Mouse (Mus musculus): ENCODE results near the gene Ptf1a. TPM values are rescaled to one million over a fixed set of nuclear protein-coding genes. Genes with fewer than 3 reads are reported as not detected.
A peak's percentile ranks its signal among the peaks of the same experiment; 100 is the strongest.

Gene Ptf1a
- 11.5 and 17.1 TPM in 2 replicates for polyA plus RNA-seq (2015; fragmentation: Nextera tagmentation; extraction: Ambion mirVana)

- Histone ChIP-seq H3K9me3 (replicated peaks; ENCODE audit: control insufficient read depth, low read length) (no peaks in the 10 kb centered on the region), H3K4me3 (replicated peaks; ENCODE audit: low read length) (peak within 1 kb of the TSS; percentile 30), H3K9ac (ENCODE audit: low read length) (peak within 1 kb of the TSS; percentile 10; the same call in 1 of the 2 replicates), H3K27me3 (ENCODE audit: control insufficient read depth, insufficient read depth, low read length) (peaks cover 79% of the 10 kb centered on the region), H3K4me1 (ENCODE audit: control insufficient read depth, insufficient read depth, low read length) (peaks cover 4% of the 10 kb centered on the region; the same call in 1 of the 2 replicates), H3K27ac (ENCODE audit: low read length) (no peak within 1 kb of the TSS), H3K4me2 (ENCODE audit: low read depth, low read length) (peak within 1 kb of the TSS; percentile 49), H3K36me3 (ENCODE audit: control insufficient read depth, insufficient read depth, low read length) (no peaks in the 10 kb centered on the region)
- ATAC-seq (ENCODE audit: insufficient read depth, low FRiP score), result peak; percentile 71
- under 1% methylated on average over 51 of the region's 53 CpGs for WGBS
These were observed at the start of gene Ptf1a for GRCm38 (mm10) chr2:19444931-19445831. Gene Ptf1a, plus strand, starts transcription at chr2:19445663.

- H3K9me3 ChIP-seq (replicated peaks; ENCODE audit: control insufficient read depth, low read length), result no peaks in the 10 kb centered on the region
These were observed 40.1 kb upstream of the Ptf1a start for GRCm38 (mm10) chr2:19405409-19405808.

GRCm38 (mm10) chr2:19406531-19406930, 38.9 kb upstream of the Ptf1a start:
- ATAC-seq (ENCODE audit: insufficient read depth, low FRiP score), result 0 out of 2 replicates have a peak, but pooled peaks have one; percentile 17
- H3K27ac ChIP-seq (ENCODE audit: low read length), result no peak overlapping the region
- 52% methylated on average over 3 of the region's 3 CpGs for WGBS
- no peaks in the 10 kb centered on the region for H3K27me3 ChIP-seq (ENCODE audit: control insufficient read depth, insufficient read depth, low read length)
- no peaks in the 10 kb centered on the region for H3K9me3 ChIP-seq (replicated peaks; ENCODE audit: control insufficient read depth, low read length)
- H3K4me3 ChIP-seq (replicated peaks; ENCODE audit: low read length), result no peak overlapping the region
- H3K4me2 ChIP-seq (ENCODE audit: low read depth, low read length), result no peak overlapping the region
- no peak overlapping the region for H3K9ac ChIP-seq (ENCODE audit: low read length)
- no peaks in the 10 kb centered on the region for H3K4me1 ChIP-seq (ENCODE audit: control insufficient read depth, insufficient read depth, low read length)
- no peaks in the 10 kb centered on the region for H3K36me3 ChIP-seq (ENCODE audit: control insufficient read depth, insufficient read depth, low read length)

More at GRCm38 (mm10) chr2:19405409-19405808, 40.1 kb upstream of the Ptf1a start:
- H3K4me1 ChIP-seq (ENCODE audit: control insufficient read depth, insufficient read depth, low read length), result no peaks in the 10 kb centered on the region
- no peak overlapping the region for H3K9ac ChIP-seq (ENCODE audit: low read length)
- whole genome bisulfite sequencing, result 49% methylated on average over 5 of the region's 5 CpGs
- H3K36me3 ChIP-seq (ENCODE audit: control insufficient read depth, insufficient read depth, low read length), result no peaks in the 10 kb centered on the region
- H3K27ac ChIP-seq (ENCODE audit: low read length), result no peak overlapping the region
- no peak for ATAC-seq (ENCODE audit: insufficient read depth, low FRiP score)
- no peak overlapping the region for H3K4me3 ChIP-seq (replicated peaks; ENCODE audit: low read length)
- H3K4me2 ChIP-seq (ENCODE audit: low read depth, low read length), result no peak overlapping the region
- H3K27me3 ChIP-seq (ENCODE audit: control insufficient read depth, insufficient read depth, low read length), result no peaks in the 10 kb centered on the region

- H3K4me2 ChIP-seq (ENCODE audit: low read depth, low read length), result peak overlapping the region; percentile 48
- no peak for ATAC-seq (ENCODE audit: insufficient read depth, low FRiP score)
These were observed 31.1 kb upstream of the Ptf1a start for GRCm38 (mm10) chr2:19414222-19414965.

GRCm38 (mm10) chr2:19415063-19415521, 30.4 kb upstream of the Ptf1a start:
- H3K4me1 ChIP-seq (ENCODE audit: control insufficient read depth, insufficient read depth, low read length), result no peaks in the 10 kb centered on the region
- H3K4me3 ChIP-seq (replicated peaks; ENCODE audit: low read length), result peak overlapping the region; percentile 23
- H3K36me3 ChIP-seq (ENCODE audit: control insufficient read depth, insufficient read depth, low read length), result no peaks in the 10 kb centered on the region
- peak overlapping the region; percentile 48 for H3K4me2 ChIP-seq (ENCODE audit: low read depth, low read length)
- H3K9ac ChIP-seq (ENCODE audit: low read length), result no peak overlapping the region
- ATAC-seq (ENCODE audit: insufficient read depth, low FRiP score), result no peak
- no peaks in the 10 kb centered on the region for H3K9me3 ChIP-seq (replicated peaks; ENCODE audit: control insufficient read depth, low read length)
- no peaks in the 10 kb centered on the region for H3K27me3 ChIP-seq (ENCODE audit: control insufficient read depth, insufficient read depth, low read length)
- WGBS, result 1% methylated on average over 6 of the region's 6 CpGs
- H3K27ac ChIP-seq (ENCODE audit: low read length), result no peak overlapping the region

More at GRCm38 (mm10) chr2:19414222-19414965, 31.1 kb upstream of the Ptf1a start:
- H3K4me1 ChIP-seq (ENCODE audit: control insufficient read depth, insufficient read depth, low read length), result no peaks in the 10 kb centered on the region
- H3K9me3 ChIP-seq (replicated peaks; ENCODE audit: control insufficient read depth, low read length), result no peaks in the 10 kb centered on the region
- no peaks in the 10 kb centered on the region for H3K36me3 ChIP-seq (ENCODE audit: control insufficient read depth, insufficient read depth, low read length)
- H3K27me3 ChIP-seq (ENCODE audit: control insufficient read depth, insufficient read depth, low read length), result no peaks in the 10 kb centered on the region
- 20% methylated on average over 19 of the region's 19 CpGs for WGBS
- H3K9ac ChIP-seq (ENCODE audit: low read length), result no peak overlapping the region
- H3K27ac ChIP-seq (ENCODE audit: low read length), result no peak overlapping the region
- peak overlapping the region; percentile 23 for H3K4me3 ChIP-seq (replicated peaks; ENCODE audit: low read length)

- Histone ChIP-seq H3K4me3 (replicated peaks; ENCODE audit: low read length) (no peak overlapping the region), H3K4me1 (ENCODE audit: control insufficient read depth, insufficient read depth, low read length) (no peaks in the 10 kb centered on the region), H3K9ac (ENCODE audit: low read length) (no peak overlapping the region), H3K36me3 (ENCODE audit: control insufficient read depth, insufficient read depth, low read length) (no peaks in the 10 kb centered on the region), H3K9me3 (replicated peaks; ENCODE audit: control insufficient read depth, low read length) (no peaks in the 10 kb centered on the region), H3K27ac (ENCODE audit: low read length) (no peak overlapping the region), H3K27me3 (ENCODE audit: control insufficient read depth, insufficient read depth, low read length) (no peaks in the 10 kb centered on the region), H3K4me2 (ENCODE audit: low read depth, low read length) (no peak overlapping the region)
- no peak for ATAC-seq (ENCODE audit: insufficient read depth, low FRiP score)
- WGBS, result 65% methylated on average over 6 of the region's 6 CpGs
These were observed 29.4 kb upstream of the Ptf1a start for GRCm38 (mm10) chr2:19416066-19416465.

GRCm38 (mm10) chr2:19419686-19420345, 25.6 kb upstream of the Ptf1a start:
- H3K9me3 ChIP-seq (replicated peaks; ENCODE audit: control insufficient read depth, low read length), result no peaks in the 10 kb centered on the region
- WGBS, result 71% methylated on average over 1 of the region's 1 CpGs
- H3K27ac ChIP-seq (ENCODE audit: low read length), result no peak overlapping the region
- H3K27me3 ChIP-seq (ENCODE audit: control insufficient read depth, insufficient read depth, low read length), result no peaks in the 10 kb centered on the region
- no peak for ATAC-seq (ENCODE audit: insufficient read depth, low FRiP score)
- no peak overlapping the region for H3K4me3 ChIP-seq (replicated peaks; ENCODE audit: low read length)
- H3K4me1 ChIP-seq (ENCODE audit: control insufficient read depth, insufficient read depth, low read length), result no peaks in the 10 kb centered on the region
- no peaks in the 10 kb centered on the region for H3K36me3 ChIP-seq (ENCODE audit: control insufficient read depth, insufficient read depth, low read length)
- no peak overlapping the region for H3K4me2 ChIP-seq (ENCODE audit: low read depth, low read length)
- no peak overlapping the region for H3K9ac ChIP-seq (ENCODE audit: low read length)

- ATAC-seq (ENCODE audit: insufficient read depth, low FRiP score), result no peak
- Histone ChIP-seq H3K4me2 (ENCODE audit: low read depth, low read length) (no peak overlapping the region), H3K9me3 (replicated peaks; ENCODE audit: control insufficient read depth, low read length) (no peaks in the 10 kb centered on the region)
These were observed 23.2 kb upstream of the Ptf1a start for GRCm38 (mm10) chr2:19422226-19422625.

More at GRCm38 (mm10) chr2:19422226-19422625, 23.2 kb upstream of the Ptf1a start:
- H3K27ac ChIP-seq (ENCODE audit: low read length), result no peak overlapping the region
- H3K27me3 ChIP-seq (ENCODE audit: control insufficient read depth, insufficient read depth, low read length), result no peaks in the 10 kb centered on the region
- no peak overlapping the region for H3K4me3 ChIP-seq (replicated peaks; ENCODE audit: low read length)
- no peaks in the 10 kb centered on the region for H3K36me3 ChIP-seq (ENCODE audit: control insufficient read depth, insufficient read depth, low read length)
- H3K9ac ChIP-seq (ENCODE audit: low read length), result no peak overlapping the region
- H3K4me1 ChIP-seq (ENCODE audit: control insufficient read depth, insufficient read depth, low read length), result no peaks in the 10 kb centered on the region
